Mouse (Mus musculus) liver, postnatal 0 days (tissue): ENCODE data around the gene Bcl2l13.

Experiments used
- CTCF ChIP-seq: sonication (generic); IDR thresholded peaks from 2 replicates; pipeline ENCODE4 v1.5.1; 2016; ENCODE audit warnings: antibody characterized with exemption, low read depth
- EP300 ChIP-seq: IDR thresholded peaks from 2 replicates; pipeline ENCODE4 v1.6.1; 2016; ENCODE audit warnings: antibody characterized with exemption, low read depth, mild to moderate bottlenecking

- TF ChIP-seq EP300: no peak
- no peak for TF ChIP-seq CTCF
Measured at GRCm38 (mm10) chr6:120938763-120939450, 102.9 kb downstream of the Bcl2l13 start.
